In the genomic region with DNA sequence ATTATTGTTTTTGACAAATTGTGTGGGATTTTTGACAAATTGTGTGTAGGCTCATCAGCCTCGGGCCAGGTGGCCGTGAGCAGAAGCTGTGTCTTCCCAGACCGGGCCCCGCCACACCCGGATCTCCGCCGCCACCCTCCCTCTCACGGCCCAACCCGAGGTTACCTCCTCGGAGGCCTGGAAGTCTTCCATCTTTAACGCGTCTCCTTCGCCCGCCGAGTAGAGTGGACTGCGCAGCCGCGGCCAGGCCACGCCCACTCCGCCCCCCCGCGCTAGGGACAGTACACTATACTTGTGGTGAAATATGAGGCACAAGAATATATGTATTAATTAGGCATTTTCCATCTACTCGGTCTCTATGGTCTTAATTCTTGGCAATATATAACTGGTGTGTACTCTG, we compare ENCODE assay signal across 8 mouse cellular contexts.
DNase-seq lines count a peak whose midpoint lies in the region; ATAC-seq and TF ChIP-seq lines count a peak whose summit lies in the region.
"Not testable (repeated sequence)": the region's sequence is repeated elsewhere in the genome, so short reads cannot be mapped to it uniquely, and the experiment has no call there.

No protein-coding gene starts in this region.

- peak overlapping the region; percentile 35 for H3K4me3 ChIP-seq in forebrain, embryonic 13.5 days
- H3K4me3 ChIP-seq in heart, embryonic 13.5 days: peak overlapping the region; percentile 23; the same call in 1 of the 2 replicates
- not testable (repeated sequence) for H3K4me3 ChIP-seq in limb, embryonic 11.5 days (ENCODE audit: low read depth, low read length)

- not testable (repeated sequence) for H3K9me3 ChIP-seq in forebrain, embryonic 13.5 days (replicated peaks); heart, embryonic 13.5 days; limb, embryonic 11.5 days (ENCODE audit: control insufficient read depth, low read length)

- H3K9ac ChIP-seq in forebrain, embryonic 13.5 days; heart, embryonic 13.5 days; limb, embryonic 11.5 days (ENCODE audit: low read length): not testable (repeated sequence)

- not testable (repeated sequence) for H3K36me3 ChIP-seq in forebrain, embryonic 13.5 days (ENCODE audit: poor library complexity, severe bottlenecking); heart, embryonic 13.5 days; limb, embryonic 11.5 days (ENCODE audit: control insufficient read depth, insufficient read depth, low read length)

- peak overlapping the region; percentile 62 for H3K4me2 ChIP-seq in forebrain, embryonic 13.5 days
- H3K4me2 ChIP-seq in heart, embryonic 13.5 days: peak overlapping the region; percentile 46
- not testable (repeated sequence) for H3K4me2 ChIP-seq in limb, embryonic 11.5 days (ENCODE audit: low read depth, severe bottlenecking)

- not testable (repeated sequence) for H3K4me1 ChIP-seq in forebrain, embryonic 13.5 days; heart, embryonic 13.5 days; limb, embryonic 11.5 days (ENCODE audit: control insufficient read depth, insufficient read depth, low read length)

- ATAC-seq in forebrain, embryonic 13.5 days: peak; percentile 67
- ATAC-seq in heart, embryonic 13.5 days (ENCODE audit: extremely low read depth, insufficient number of reproducible peaks, low FRiP score, low TSS enrichment); limb, embryonic 11.5 days (ENCODE audit: insufficient number of reproducible peaks, low FRiP score, low TSS enrichment, low read depth): not testable (repeated sequence)

- 20% methylated on average over 23 of the region's 23 CpGs for WGBS in forebrain, embryonic 13.5 days
- 29% methylated on average over 23 of the region's 23 CpGs for WGBS in heart, embryonic 13.5 days
- 37% methylated on average over 22 of the region's 23 CpGs for WGBS in limb, embryonic 11.5 days

- not testable (repeated sequence) for TF ChIP-seq CTCF in brain, embryonic 14.5 days (IDR thresholded peaks at IDR 0.05; ENCODE audit: borderline replicate concordance, extremely low read depth, insufficient read depth, insufficient read length)

- H3K27ac ChIP-seq in forebrain, embryonic 13.5 days; heart, embryonic 13.5 days (replicated peaks); limb, embryonic 11.5 days (replicated peaks; ENCODE audit: low read depth, low read length): not testable (repeated sequence)

- TF ChIP-seq POLR2A in brain, embryonic 14.5 days (IDR thresholded peaks at IDR 0.05; ENCODE audit: borderline replicate concordance, extremely low read depth, insufficient read depth, insufficient read length, poor library complexity, severe bottlenecking): not testable (repeated sequence)

- H3K27me3 ChIP-seq in forebrain, embryonic 13.5 days: peaks cover 11% of the 10 kb centered on the region
- H3K27me3 ChIP-seq in heart, embryonic 13.5 days (replicated peaks): peaks cover 16% of the 10 kb centered on the region
- not testable (repeated sequence) for H3K27me3 ChIP-seq in limb, embryonic 11.5 days (ENCODE audit: control insufficient read depth, insufficient read depth, low read length)

- DNase-seq in 3134 (ENCODE audit: extremely low read depth, insufficient read length, low spot score): peak; percentile 13
- peak; percentile 60 for DNase-seq in brain, embryonic 14.5 days (ENCODE audit: low read depth)
- peak; percentile 76 for DNase-seq in kidney, adult 9 months
- DNase-seq in limb, embryonic 11.5 days (ENCODE audit: low spot score): peak; percentile 50
- peak; percentile 39 to 64 for DNase-seq in monocyte, adult 2 months (ENCODE audit: low read depth in 1 of 2, low spot score in 2 of 2)
- peak; percentile 81 to 82 for DNase-seq in spleen, postnatal 10 days (ENCODE audit: low spot score in 2 of 2)

Comparison
In these comparisons a context has a peak if more than half of its experiments do, and no peak if none do; other contexts are left out.
1. DNase-seq: peak in every context shown above with its lines; median percentile 82 in spleen, postnatal 10 days; 76 in kidney, adult 9 months; 60 in brain, embryonic 14.5 days; 52 in monocyte, adult 2 months; 50 in limb, embryonic 11.5 days; 13 in 3134.